Mouse (Mus musculus) adipocyte (in vitro differentiated cells): ENCODE data around the gene Ankrd40.

Experiments used
- DNase-seq: peaks from one replicate; pipeline ENCODE4 v3.0.0-alpha.2; 2016; ENCODE audit warnings: low spot score

The Ankrd40 gene

GRCm38 (mm10) chr11:94323271-94323925, 4.4 kb upstream of the Ankrd40 start:
- no peak for DNase-seq

- no peak for DNase-seq
Measured at GRCm38 (mm10) chr11:94324618-94325017, 3.2 kb upstream of the Ankrd40 start.

DNA sequence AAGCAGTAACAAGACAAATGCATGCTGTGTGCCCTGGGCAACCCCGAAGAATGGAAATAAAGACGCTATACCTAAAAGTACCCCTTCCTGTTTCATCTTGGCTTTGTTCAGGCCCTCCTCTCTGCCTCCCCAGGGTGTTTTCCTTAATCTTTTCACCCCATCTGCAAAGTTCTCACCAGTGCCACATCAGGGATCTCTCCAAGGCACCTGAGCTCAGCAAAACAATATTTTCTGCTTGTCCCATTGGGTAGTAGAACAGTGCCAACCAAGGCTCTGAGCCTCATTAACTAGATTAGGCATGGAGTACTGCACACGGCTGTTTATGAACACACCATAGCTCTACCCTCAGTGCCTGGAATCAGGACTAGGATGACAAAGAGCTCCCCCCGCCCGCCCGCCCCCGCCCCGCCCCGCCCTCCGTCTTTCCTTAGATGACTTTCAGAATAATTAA, 815 bp upstream of the Ankrd40 start:
- peak; percentile 41 for DNase-seq

DNA sequence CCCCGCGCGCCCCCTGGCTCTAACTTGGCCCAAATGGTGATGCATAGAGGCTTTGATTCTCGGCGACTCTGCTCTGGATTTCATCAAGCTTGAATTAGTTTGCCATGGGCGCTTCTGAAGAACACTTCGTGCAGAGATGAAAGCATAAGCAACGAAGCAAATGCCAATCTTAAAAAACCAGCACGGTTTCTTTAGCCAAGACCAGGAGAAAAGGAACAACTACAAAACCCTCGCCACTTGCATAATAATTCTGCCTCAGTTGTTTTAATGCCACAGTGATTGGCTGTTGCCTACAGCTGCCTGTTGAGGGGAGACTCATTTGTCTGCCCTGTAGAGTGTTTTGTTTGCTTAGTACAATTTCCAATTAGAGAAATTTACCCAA, 834 bp downstream of the Ankrd40 start:
- peak; percentile 56 for DNase-seq

GRCm38 (mm10) chr11:94329270-94329891, 1.6 kb downstream of the Ankrd40 start:
- peak; percentile 89 for DNase-seq

DNA sequence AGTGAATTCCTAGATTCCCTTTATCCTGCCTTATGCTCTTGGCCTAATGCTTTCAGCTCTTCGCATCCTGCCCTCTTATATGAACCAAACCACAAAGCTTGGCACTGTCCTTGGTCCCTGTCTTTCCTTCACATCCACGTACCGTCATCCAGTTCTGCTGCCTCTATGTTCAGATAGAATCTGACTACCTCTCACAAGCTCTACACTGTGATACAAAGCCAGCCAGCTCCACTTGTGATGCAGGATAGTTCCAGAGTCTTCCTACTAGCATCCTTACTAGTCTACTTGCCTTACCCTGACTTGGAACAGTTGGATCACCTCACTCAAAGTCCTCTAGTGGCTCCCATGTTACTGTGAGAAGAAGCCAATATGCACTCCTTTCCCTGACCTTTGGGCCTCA, 2.4 kb downstream of the Ankrd40 start:
- peak; percentile 40 for DNase-seq

DNA sequence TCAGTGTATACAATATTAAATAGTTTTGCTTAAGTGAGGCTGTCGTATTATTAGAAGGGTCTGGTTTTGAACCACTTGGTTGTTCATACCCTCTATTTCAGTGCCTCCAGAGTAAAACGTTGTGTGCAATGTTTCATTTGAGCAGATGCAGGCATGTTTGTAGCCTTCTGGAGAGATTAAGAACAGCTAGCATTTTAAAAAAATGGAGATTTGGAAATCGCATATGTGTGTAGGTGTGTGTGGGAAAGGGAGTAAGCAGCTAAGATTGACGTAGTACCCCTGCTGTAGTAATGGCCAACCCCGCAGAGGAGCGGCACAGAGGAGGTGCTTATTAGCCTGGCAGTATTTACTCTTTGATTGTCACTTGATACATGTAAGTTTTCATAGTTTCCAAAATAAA, 4.9 kb downstream of the Ankrd40 start:
- DNase-seq = no peak

- DNase-seq = no peak
Measured at GRCm38 (mm10) chr11:94334386-94334968, 6.7 kb downstream of the Ankrd40 start.

DNA sequence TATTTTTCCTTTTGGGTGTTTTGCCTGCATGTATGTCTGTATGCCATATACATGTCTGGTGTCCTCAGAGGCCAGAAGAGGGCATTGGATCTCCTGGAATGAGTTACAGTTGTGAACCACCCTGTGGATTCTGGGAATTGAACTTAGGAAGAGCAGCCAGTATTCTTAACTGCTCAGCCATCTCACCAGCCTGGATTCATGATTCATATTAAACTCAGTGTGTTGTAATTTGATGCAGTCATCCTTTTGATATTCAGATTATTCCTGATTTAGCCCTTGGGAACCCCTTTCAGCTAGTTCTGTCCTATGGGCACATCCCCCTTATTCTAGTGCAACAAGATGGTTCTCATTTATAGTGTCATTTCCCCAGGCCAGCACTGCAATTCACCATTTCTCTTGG, 8.8 kb downstream of the Ankrd40 start:
- no peak for DNase-seq

GRCm38 (mm10) chr11:94338347-94338746, 10.5 kb downstream of the Ankrd40 start:
- DNase-seq = no peak

GRCm38 (mm10) chr11:94339732-94340585, 12.2 kb downstream of the Ankrd40 start:
- DNase-seq = peak; percentile 67

DNA sequence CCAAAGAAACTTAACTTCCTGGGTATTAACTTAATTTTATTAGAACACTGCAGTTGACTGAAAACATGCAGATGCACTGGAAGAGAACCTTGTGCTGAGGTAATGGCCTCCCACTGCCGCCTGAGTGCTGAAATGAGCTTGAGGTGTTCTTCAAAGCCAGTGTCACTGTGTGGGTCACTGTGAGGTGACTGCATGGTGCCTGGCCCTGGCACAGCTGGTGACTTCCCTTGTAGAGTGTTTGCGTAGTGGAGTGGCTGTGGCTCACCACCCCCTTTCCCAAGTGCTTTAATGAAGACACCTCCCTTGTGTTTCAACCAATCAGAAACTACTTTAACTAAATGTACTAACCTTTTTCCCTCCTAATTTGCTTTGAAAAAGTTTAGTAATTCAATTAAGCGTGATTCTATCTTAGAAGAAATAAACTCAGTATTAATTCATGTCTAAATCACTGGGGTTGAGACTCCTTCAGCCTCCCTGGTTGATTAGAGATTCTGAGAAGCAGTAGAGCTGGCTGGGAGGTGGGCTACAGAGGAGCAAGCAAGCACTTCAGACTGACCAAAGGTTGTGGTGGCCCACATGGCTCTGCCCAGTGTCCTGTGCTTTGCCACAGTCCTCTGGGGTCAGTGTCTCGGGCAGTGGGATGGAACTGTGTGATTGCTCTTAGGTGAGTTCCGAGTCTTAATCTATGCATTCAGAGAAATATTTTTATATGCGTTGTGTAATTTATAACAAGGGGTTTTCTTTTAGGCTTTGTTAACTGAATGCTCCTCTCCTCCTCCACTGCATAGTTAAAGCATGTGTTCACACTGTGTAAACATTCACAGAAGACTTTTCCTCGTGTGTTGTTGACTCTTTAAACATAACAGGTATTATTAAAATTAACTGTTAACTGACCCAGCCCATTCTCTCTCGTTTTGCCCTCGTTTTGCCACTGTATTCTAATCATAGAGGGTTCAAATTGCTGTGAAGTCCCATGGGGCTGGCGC, 13.4 kb downstream of the Ankrd40 start:
- no peak for DNase-seq

DNA sequence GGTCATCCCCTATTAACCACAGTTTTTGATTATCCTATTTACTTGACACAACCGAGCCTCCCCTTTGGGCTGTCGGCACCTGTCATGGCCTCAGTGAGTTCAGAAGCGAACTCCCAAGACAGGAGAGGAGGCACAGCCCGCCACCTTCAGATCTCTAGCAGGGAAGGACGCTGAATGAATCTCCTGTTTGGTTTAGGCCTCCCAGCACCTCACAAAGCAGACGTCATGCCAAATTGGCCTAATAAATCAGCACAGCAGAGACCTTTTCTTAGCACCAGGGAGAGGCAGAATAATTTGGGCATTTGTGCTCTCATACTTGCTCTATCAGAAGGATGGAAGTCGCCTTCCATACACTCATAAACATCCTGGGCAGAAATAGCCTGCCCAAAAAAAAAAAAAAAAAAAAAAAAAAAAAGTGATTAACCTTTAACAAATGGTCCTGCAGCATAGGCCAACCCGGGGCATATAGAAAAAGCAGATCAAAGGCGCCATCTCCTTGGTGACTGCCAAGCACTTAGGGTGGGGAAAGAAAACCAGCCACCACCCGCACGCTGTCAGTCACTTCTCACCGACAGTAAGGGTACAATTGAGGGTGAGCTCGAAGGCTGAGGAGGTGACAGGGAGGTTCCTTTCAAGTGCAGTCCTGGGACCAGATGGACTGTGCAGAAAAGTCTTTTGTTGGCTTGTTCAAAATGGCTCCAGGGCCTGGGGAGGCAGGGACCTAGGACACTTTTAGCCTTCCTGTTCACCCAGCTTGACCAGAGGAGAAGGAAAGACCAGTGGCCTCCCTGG, 14.5 kb downstream of the Ankrd40 start:
- DNase-seq = no peak

GRCm38 (mm10) chr11:94343955-94344358, 16.2 kb downstream of the Ankrd40 start:
- no peak for DNase-seq

DNA sequence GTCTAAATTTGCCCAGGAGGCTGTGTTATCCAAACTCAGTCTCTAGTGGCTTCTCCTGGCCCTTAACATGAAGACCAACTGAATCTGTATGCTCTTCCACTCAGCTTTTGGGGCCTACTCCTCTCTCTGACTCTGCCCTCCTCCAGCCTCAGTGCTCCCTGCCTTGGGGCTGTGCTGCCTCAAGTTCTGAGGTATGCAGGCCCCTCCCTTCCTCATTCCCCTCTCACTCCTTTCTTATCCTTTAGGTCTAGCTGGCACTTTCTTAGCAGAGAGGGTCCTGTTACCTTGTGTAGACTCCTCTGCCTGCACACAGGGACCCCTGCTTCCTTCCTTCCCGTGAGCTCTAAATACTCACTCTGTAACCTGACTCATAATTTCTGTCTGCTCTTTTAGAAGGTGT, 16.7 kb downstream of the Ankrd40 start:
- no peak for DNase-seq

GRCm38 (mm10) chr11:94345926-94346325, 18.1 kb downstream of the Ankrd40 start:
- no peak for DNase-seq

DNA sequence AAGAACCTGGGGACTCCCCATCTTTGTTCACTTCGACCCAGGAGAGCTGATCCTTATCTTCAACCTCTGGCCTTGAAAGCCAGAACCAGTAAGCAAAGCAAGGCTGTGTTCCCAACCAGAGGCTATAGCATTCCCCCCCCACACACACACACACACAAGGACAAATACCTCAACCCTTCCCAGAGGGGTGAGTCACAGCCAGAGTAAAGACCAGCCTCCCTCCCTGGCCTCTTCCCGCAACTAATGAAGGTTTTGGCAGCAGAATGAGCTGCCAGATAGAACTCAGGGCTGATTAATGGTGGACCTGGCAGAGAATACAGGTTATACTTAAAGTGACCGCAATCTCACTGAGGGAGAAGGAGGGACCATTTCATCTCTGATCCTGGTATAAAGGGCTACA, 18.8 kb downstream of the Ankrd40 start:
- DNase-seq = peak; percentile 85

- DNase-seq = peak; percentile 53
Measured at GRCm38 (mm10) chr11:94347063-94347575, 19.3 kb downstream of the Ankrd40 start.

GRCm38 (mm10) chr11:94349839-94350238, 22.0 kb downstream of the Ankrd40 start:
- no peak for DNase-seq

DNA sequence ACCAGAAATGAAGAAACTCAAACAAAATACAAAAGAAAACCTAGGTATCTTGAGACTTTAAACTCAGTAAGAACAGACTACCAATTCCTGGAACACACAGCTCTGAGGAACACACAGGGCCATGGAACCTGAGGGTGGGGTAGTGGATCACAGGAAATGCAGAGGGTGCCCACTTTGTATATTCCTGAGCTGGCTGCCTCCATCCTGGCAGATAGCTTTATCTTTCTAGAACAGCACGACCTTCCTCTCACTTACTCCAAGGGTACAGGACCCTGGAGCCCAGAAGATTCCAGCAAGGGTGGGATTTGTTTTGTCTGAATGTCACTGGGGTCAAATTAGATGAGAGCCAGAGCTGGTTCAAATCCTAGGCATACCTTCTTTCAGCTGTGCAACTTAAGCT, 22.5 kb downstream of the Ankrd40 start:
- DNase-seq = no peak
